Mouse (Mus musculus): Measurements from ENCODE around the gene Rapgef3.

Gene Rapgef3

GRCm38 (mm10) chr15:97721008-97721701 is 46.6 kb downstream of the Rapgef3 start:
- no peak for DNase-seq (ENCODE audit: low read depth, low spot score)

- DNase-seq (ENCODE audit: low read depth, low spot score): no peak
These were observed 47.6 kb downstream of the Rapgef3 start for GRCm38 (mm10) chr15:97720026-97720675.

- DNase-seq (ENCODE audit: low read depth, low spot score): no peak
These were observed 48.3 kb downstream of the Rapgef3 start for GRCm38 (mm10) chr15:97719494-97719893.

GRCm38 (mm10) chr15:97718535-97719155 is 49.1 kb downstream of the Rapgef3 start:
- DNase-seq (ENCODE audit: low read depth, low spot score): no peak

- DNase-seq (ENCODE audit: low read depth, low spot score): peak; percentile 20
These were observed 49.8 kb downstream of the Rapgef3 start for GRCm38 (mm10) chr15:97717861-97718534.

- DNase-seq (ENCODE audit: low read depth, low spot score): no peak
These were observed 51.0 kb downstream of the Rapgef3 start for GRCm38 (mm10) chr15:97716782-97717181.

- no peak for DNase-seq (ENCODE audit: low read depth, low spot score)
These were observed 52.0 kb downstream of the Rapgef3 start for GRCm38 (mm10) chr15:97715734-97716133.

- no peak for DNase-seq (ENCODE audit: low read depth, low spot score)
These were observed 52.7 kb downstream of the Rapgef3 start for GRCm38 (mm10) chr15:97715083-97715482.

- no peak for DNase-seq (ENCODE audit: low read depth, low spot score)
These were observed 55.2 kb downstream of the Rapgef3 start for GRCm38 (mm10) chr15:97712546-97712945.

- DNase-seq (ENCODE audit: low read depth, low spot score): no peak
These were observed 56.9 kb downstream of the Rapgef3 start for GRCm38 (mm10) chr15:97710906-97711305.

- DNase-seq (ENCODE audit: low read depth, low spot score): peak; percentile 60
These were observed 62.3 kb downstream of the Rapgef3 start, which contains the start of gene Rpap3 for GRCm38 (mm10) chr15:97705211-97706050. Rpap3 (minus strand) TSS chr15:97705825.

GRCm38 (mm10) chr15:97696616-97697015 is 71.2 kb downstream of the Rapgef3 start:
- no peak for DNase-seq (ENCODE audit: low read depth, low spot score)

Measured in brain, embryonic 18.5 days (tissue).